Mouse (Mus musculus): ENCODE data around the gene Dclk3.

DNA sequence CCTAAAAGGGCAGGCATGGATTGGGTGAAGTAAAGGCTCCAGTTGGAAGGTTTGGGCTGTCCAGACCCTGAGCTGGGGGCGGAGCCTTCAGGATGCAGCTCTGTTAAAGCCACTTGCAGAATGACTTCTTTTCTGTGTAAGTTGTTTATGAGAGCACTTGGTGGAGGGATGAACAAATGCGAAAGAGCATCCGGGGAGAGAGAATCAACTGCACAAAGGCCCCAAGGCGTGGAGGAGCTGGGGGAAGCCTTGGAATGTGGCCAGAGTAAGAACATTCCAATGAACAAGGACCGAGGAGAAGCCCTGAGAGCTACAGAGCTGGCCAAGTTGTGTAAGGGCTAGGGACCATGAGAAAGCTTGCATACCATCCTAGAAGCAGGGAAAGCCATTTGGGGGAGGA lies 16.3 kb upstream of the Dclk3 start:
- TF ChIP-seq CTCF (IDR thresholded peaks at IDR 0.05; ENCODE audit: control insufficient read depth, insufficient read depth, low read length), result no peak
- no peak for TF ChIP-seq POLR2A (IDR thresholded peaks at IDR 0.05; ENCODE audit: borderline replicate concordance, control insufficient read depth, low read depth, low read length)
